Mouse (Mus musculus): Measurements from ENCODE around the gene Olfr808.

Olfr808 gene

GRCm38 (mm10) chr10:129765182-129765581, at the start of gene Olfr808:
Gene Olfr808 (plus strand): TSS chr10:129765482.
- no peak for DNase-seq (ENCODE audit: low read depth, low spot score)

- no peak for DNase-seq (ENCODE audit: low read depth, low spot score)
These were observed 36.0 kb upstream of the Olfr808 start, which contains the start of gene Olfr805 for GRCm38 (mm10) chr10:129729275-129729674. Gene Olfr805 (minus strand): TSS chr10:129729375.

GRCm38 (mm10) chr10:129741821-129742220, 23.5 kb upstream of the Olfr808 start, which contains the start of gene Olfr806:
Gene Olfr806 (minus strand): TSS chr10:129741921.
- DNase-seq (ENCODE audit: low read depth, low spot score), result no peak

GRCm38 (mm10) chr10:129757693-129758092, 7.6 kb upstream of the Olfr808 start, which contains the start of gene Olfr807:
Gene Olfr807 (minus strand): TSS chr10:129757793.
- DNase-seq (ENCODE audit: low read depth, low spot score), result no peak

GRCm38 (mm10) chr10:129774338-129774737, 9.1 kb downstream of the Olfr808 start, which contains the start of gene Olfr809:
Gene Olfr809 (plus strand): TSS chr10:129774638.
- no peak for DNase-seq (ENCODE audit: low read depth, low spot score)

- no peak for DNase-seq (ENCODE audit: low read depth, low spot score)
These were observed 12.8 kb downstream of the Olfr808 start for GRCm38 (mm10) chr10:129778123-129778522.

- DNase-seq (ENCODE audit: low read depth, low spot score), result no peak
These were observed 29.5 kb downstream of the Olfr808 start, which contains the start of gene Olfr810 for GRCm38 (mm10) chr10:129794817-129795216. Gene Olfr810 (minus strand): TSS chr10:129794917.

- no peak for DNase-seq (ENCODE audit: low read depth, low spot score)
These were observed 39.0 kb downstream of the Olfr808 start, which contains the start of gene Olfr811 for GRCm38 (mm10) chr10:129804296-129804695. Gene Olfr811 (minus strand): TSS chr10:129804396.
